Mouse (Mus musculus): ENCODE data around the gene Eipr1.

The Eipr1 gene

GRCm38 (mm10) chr12:28823518-28823917 is 71.9 kb downstream of the Eipr1 start:
- DNase-seq (ENCODE audit: low read depth) = no peak

- no peak for DNase-seq (ENCODE audit: low read depth)
Measured at GRCm38 (mm10) chr12:28829502-28829901, 77.9 kb downstream of the Eipr1 start.

GRCm38 (mm10) chr12:28830471-28830870 is 78.9 kb downstream of the Eipr1 start:
- no peak for DNase-seq (ENCODE audit: low read depth)

- no peak for DNase-seq (ENCODE audit: low read depth)
Measured at GRCm38 (mm10) chr12:28831066-28831733, 79.6 kb downstream of the Eipr1 start.

GRCm38 (mm10) chr12:28834266-28834665 is 82.7 kb downstream of the Eipr1 start:
- DNase-seq (ENCODE audit: low read depth) = no peak

- no peak for DNase-seq (ENCODE audit: low read depth)
Measured at GRCm38 (mm10) chr12:28835683-28836082, 84.1 kb downstream of the Eipr1 start.

- no peak for DNase-seq (ENCODE audit: low read depth)
Measured at GRCm38 (mm10) chr12:28838268-28838667, 86.7 kb downstream of the Eipr1 start.

GRCm38 (mm10) chr12:28838971-28839370 is 87.4 kb downstream of the Eipr1 start:
- DNase-seq (ENCODE audit: low read depth) = no peak

GRCm38 (mm10) chr12:28841179-28841698 is 89.6 kb downstream of the Eipr1 start:
- no peak for DNase-seq (ENCODE audit: low read depth)

- no peak for DNase-seq (ENCODE audit: low read depth)
Measured at GRCm38 (mm10) chr12:28845811-28846210, 94.2 kb downstream of the Eipr1 start.

GRCm38 (mm10) chr12:28847401-28847800 is 95.8 kb downstream of the Eipr1 start:
- no peak for DNase-seq (ENCODE audit: low read depth)

- DNase-seq (ENCODE audit: low read depth) = no peak
Measured at GRCm38 (mm10) chr12:28848726-28849612, 97.4 kb downstream of the Eipr1 start.

- no peak for DNase-seq (ENCODE audit: low read depth)
Measured at GRCm38 (mm10) chr12:28859495-28860263, 108.1 kb downstream of the Eipr1 start.

GRCm38 (mm10) chr12:28860264-28860560 is 108.6 kb downstream of the Eipr1 start:
- no peak for DNase-seq (ENCODE audit: low read depth)

- DNase-seq (ENCODE audit: low read depth) = no peak
Measured at GRCm38 (mm10) chr12:28863260-28863659, 111.7 kb downstream of the Eipr1 start.

GRCm38 (mm10) chr12:28866121-28866520 is 114.5 kb downstream of the Eipr1 start:
- DNase-seq (ENCODE audit: low read depth) = no peak

- no peak for DNase-seq (ENCODE audit: low read depth)
Measured at GRCm38 (mm10) chr12:28868794-28869193, 117.2 kb downstream of the Eipr1 start.

GRCm38 (mm10) chr12:28872271-28872670 is 120.7 kb downstream of the Eipr1 start:
- DNase-seq (ENCODE audit: low read depth) = no peak

- DNase-seq (ENCODE audit: low read depth) = no peak
Measured at GRCm38 (mm10) chr12:28874781-28875251, 123.2 kb downstream of the Eipr1 start.

- DNase-seq (ENCODE audit: low read depth) = no peak
Measured at GRCm38 (mm10) chr12:28875471-28875870, 123.9 kb downstream of the Eipr1 start.

GRCm38 (mm10) chr12:28880471-28880870 is 128.9 kb downstream of the Eipr1 start:
- no peak for DNase-seq (ENCODE audit: low read depth)

- no peak for DNase-seq (ENCODE audit: low read depth)
Measured at GRCm38 (mm10) chr12:28887712-28888111, 136.1 kb downstream of the Eipr1 start.

All from c-Kit-positive CD71-positive TER-119-negative erythroid progenitor cells, embryonic 14.5 days (primary cell).